Mouse (Mus musculus): ENCODE results near the gene Zcchc24. TPM values are rescaled to one million over a fixed set of nuclear protein-coding genes. Genes with fewer than 3 reads are reported as not detected.
A peak's percentile ranks its signal among the peaks of the same experiment; 100 is the strongest.

Zcchc24 gene
- polyA plus RNA-seq, 1 experiment from 2014 or later, result 35.4 TPM

- Histone ChIP-seq H3K27ac (no peak overlapping the region), H3K4me1 (peaks cover 5% of the 10 kb centered on the region), H3K4me2 (no peak overlapping the region), H3K4me3 (no peak overlapping the region), H3K27me3 (no peaks in the 10 kb centered on the region), H3K9me3 (no peaks in the 10 kb centered on the region), H3K36me3 (no peaks in the 10 kb centered on the region), H3K9ac (no peak overlapping the region)
- WGBS, result 74% methylated on average over 10 of the region's 10 CpGs
- no peak for ATAC-seq (ENCODE audit: insufficient number of reproducible peaks, low FRiP score, low TSS enrichment, low read depth)
Observed at GRCm38 (mm10) chr14:25686983-25687901, 81.6 kb downstream of the Zcchc24 start.

DNA sequence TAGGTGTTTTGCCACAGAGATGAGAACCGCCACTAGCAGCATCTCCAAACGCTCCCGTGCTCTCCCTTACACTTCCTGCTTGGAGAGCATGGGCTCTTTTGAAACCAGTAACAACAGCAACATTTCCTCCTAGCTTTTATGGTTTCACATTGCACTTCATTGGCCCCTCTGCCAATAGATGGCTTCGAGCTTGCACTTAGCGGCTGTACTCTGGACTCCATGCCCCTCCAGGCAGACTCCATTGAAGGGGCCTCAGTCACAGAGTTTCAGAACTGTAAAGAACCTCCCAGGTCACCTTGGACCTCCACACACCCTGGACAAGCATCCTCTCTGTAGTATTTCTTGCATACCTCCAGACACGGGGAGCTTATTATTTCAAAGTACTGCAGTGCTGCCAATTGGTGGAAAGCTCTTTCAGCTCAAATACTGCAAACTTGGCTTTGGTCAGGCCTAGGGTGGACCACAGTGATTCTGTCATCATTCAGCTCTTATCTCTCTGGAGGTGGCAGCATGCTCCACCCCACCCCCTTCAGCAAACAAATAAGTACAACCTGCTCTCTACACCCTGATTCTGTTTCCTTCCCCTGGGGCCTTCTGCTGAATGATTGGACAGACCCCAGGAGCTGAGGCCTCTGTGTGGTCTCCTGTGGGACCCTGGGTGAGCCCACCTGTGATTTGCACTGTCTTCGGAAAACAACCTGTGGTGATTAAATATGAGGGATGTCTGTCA lies 82.5 kb downstream of the Zcchc24 start:
- H3K4me3 ChIP-seq, result no peak overlapping the region
- no peaks in the 10 kb centered on the region for H3K27me3 ChIP-seq

DNA sequence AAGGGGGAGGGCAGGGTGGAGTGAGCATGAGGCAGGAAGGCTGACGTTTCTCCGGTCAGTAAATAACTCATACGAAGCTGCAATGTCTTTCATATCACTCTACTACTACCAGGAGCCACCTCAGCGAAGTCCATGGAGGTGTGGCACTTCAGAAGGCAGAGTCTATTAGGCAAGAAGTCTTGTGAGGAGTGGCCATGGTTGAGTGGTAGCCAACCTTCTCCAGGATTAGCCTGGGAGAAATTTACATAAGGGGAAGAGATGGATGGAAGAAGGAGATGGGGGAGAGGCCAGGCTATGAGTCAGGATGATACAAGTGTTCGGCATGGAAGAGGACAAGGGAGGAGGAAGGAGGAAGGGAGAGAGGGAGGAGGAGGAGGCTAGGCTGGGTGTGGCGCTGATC lies 86.8 kb downstream of the Zcchc24 start:
- H3K27ac ChIP-seq, result no peak overlapping the region
- no peak overlapping the region for H3K9ac ChIP-seq
- H3K36me3 ChIP-seq, result no peaks in the 10 kb centered on the region
- H3K9me3 ChIP-seq, result no peaks in the 10 kb centered on the region
- no peak overlapping the region for H3K4me2 ChIP-seq
- no peaks in the 10 kb centered on the region for H3K27me3 ChIP-seq
- H3K4me3 ChIP-seq, result no peak overlapping the region
- no peak for ATAC-seq (ENCODE audit: insufficient number of reproducible peaks, low FRiP score, low TSS enrichment, low read depth)
- H3K4me1 ChIP-seq, result peaks cover 5% of the 10 kb centered on the region
- WGBS, result 79% methylated on average over 6 of the region's 6 CpGs

More for the DNA sequence above, 82.5 kb downstream of the Zcchc24 start:
- H3K9ac ChIP-seq, result no peak overlapping the region
- WGBS, result 52% methylated on average over 7 of the region's 7 CpGs
- H3K36me3 ChIP-seq, result no peaks in the 10 kb centered on the region
- H3K4me2 ChIP-seq, result no peak overlapping the region
- H3K27ac ChIP-seq, result no peak overlapping the region; the same call in 1 of the 2 replicates
- peaks cover 5% of the 10 kb centered on the region for H3K4me1 ChIP-seq
- no peaks in the 10 kb centered on the region for H3K9me3 ChIP-seq
- no peak for ATAC-seq (ENCODE audit: insufficient number of reproducible peaks, low FRiP score, low TSS enrichment, low read depth)

DNA sequence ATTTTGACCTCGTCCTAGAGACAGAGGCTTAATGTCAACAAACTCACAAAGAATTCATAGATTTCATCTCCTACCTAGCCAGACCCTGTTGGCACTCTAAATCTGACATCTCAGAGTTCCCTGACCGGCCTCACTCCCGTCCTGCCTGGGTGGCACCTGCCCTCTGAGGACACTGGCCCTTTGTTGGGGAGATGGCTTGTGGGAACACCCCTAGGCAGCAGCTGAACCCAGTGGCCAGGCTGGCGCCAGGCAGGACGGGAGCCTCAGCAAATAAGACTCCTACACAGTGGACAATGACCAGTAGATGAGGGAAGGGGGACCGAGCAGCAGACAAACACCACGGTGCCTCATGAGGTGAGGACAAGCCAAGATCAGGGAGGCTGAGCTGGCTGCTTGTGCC lies 89.2 kb downstream of the Zcchc24 start:
- Histone ChIP-seq H3K4me3 (no peak overlapping the region), H3K27me3 (no peaks in the 10 kb centered on the region), H3K4me2 (no peak overlapping the region), H3K9me3 (no peaks in the 10 kb centered on the region), H3K27ac (no peak overlapping the region), H3K9ac (no peak overlapping the region), H3K36me3 (no peaks in the 10 kb centered on the region), H3K4me1 (no peaks in the 10 kb centered on the region)
- WGBS, result 64% methylated on average over 7 of the region's 7 CpGs
- 0 out of 2 replicates have a peak, but pooled peaks have one; percentile 52 for ATAC-seq (ENCODE audit: insufficient number of reproducible peaks, low FRiP score, low TSS enrichment, low read depth)

DNA sequence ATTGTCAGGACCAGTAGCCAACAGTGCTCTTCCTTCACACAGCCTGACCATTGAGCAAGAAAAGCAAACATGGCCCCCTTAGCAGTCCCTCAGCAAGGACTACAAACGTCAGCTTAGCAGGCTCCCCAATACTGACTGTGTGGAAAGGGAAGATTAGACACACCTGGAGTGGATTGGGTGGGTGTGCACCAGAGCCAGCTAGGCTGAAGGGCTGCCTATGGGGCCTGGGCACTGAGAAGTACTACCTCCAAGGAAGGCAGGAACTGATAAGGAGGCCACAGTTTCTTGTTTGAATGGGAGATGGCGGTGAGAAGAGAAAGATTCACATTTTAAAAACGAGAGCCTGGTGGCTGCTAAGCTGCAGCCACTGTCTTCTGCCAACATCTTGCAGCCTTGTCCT lies 101.3 kb downstream of the Zcchc24 start:
- H3K27ac ChIP-seq, result no peak overlapping the region
- peaks cover 53% of the 10 kb centered on the region for H3K36me3 ChIP-seq
- H3K9ac ChIP-seq, result no peak overlapping the region
- no peak for ATAC-seq (ENCODE audit: insufficient number of reproducible peaks, low FRiP score, low TSS enrichment, low read depth)
- no peaks in the 10 kb centered on the region for H3K4me1 ChIP-seq
- H3K9me3 ChIP-seq, result no peaks in the 10 kb centered on the region
- no peak overlapping the region for H3K4me3 ChIP-seq
- H3K4me2 ChIP-seq, result no peak overlapping the region
- no peaks in the 10 kb centered on the region for H3K27me3 ChIP-seq
- 81% methylated on average over 3 of the region's 3 CpGs for WGBS

DNA sequence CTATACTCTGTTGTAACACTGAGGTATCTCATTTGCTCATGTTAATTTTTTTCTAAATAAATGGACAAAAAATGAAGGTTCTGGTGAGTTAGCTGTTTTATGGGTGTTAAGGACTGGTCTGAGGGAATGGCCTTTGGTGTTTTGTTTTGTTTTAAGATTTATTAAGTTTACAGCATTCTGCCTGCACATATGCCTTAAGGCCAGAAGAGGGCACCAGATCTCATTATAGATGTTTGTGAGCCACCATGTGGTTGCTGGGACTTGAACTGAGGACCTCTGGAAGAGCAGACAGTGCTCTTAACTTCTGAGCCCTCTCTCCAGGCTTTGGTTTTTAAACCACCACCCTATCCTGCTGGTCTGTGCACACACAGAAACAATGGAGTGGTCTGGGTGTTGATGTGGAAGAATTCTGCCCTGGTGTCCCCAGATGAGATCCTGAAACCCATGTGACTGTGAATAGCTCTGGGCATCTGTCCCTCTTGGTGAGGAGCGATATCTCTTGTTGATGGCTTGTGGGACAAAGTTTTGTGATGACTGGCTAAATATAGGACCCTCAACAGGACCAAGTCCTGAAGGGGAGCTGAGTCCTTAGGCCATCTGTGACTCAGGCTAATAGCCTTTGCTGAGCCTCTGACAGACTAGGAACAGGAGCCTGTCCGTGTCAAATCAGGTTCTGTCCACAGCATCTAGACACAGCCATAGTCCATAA lies 102.0 kb downstream of the Zcchc24 start:
- H3K9me3 ChIP-seq, result no peaks in the 10 kb centered on the region
- H3K27ac ChIP-seq, result 0 out of 2 replicates have a peak overlapping the region, but pooled peaks have one; percentile 0
- peaks cover 60% of the 10 kb centered on the region for H3K36me3 ChIP-seq

GRCm38 (mm10) chr14:25665314-25665970 lies 103.4 kb downstream of the Zcchc24 start:
- Histone ChIP-seq H3K9ac (no peak overlapping the region), H3K36me3 (peaks cover 74% of the 10 kb centered on the region), H3K4me3 (no peak overlapping the region), H3K4me1 (no peaks in the 10 kb centered on the region), H3K27me3 (no peaks in the 10 kb centered on the region), H3K4me2 (no peak overlapping the region), H3K27ac (peak overlapping the region; percentile 57; the same call in 1 of the 2 replicates), H3K9me3 (no peaks in the 10 kb centered on the region)
- 71% methylated on average over 19 of the region's 19 CpGs for WGBS
- no peak for ATAC-seq (ENCODE audit: insufficient number of reproducible peaks, low FRiP score, low TSS enrichment, low read depth)

More for the DNA sequence above, 102.0 kb downstream of the Zcchc24 start:
- H3K9ac ChIP-seq, result no peak overlapping the region
- H3K4me3 ChIP-seq, result no peak overlapping the region
- no peak for ATAC-seq (ENCODE audit: insufficient number of reproducible peaks, low FRiP score, low TSS enrichment, low read depth)
- H3K27me3 ChIP-seq, result no peaks in the 10 kb centered on the region
- H3K4me2 ChIP-seq, result no peak overlapping the region
- WGBS, result 77% methylated on average over 2 of the region's 2 CpGs
- no peaks in the 10 kb centered on the region for H3K4me1 ChIP-seq

GRCm38 (mm10) chr14:25664310-25664695 lies 104.5 kb downstream of the Zcchc24 start:
- H3K36me3 ChIP-seq, result peaks cover 85% of the 10 kb centered on the region
- H3K4me2 ChIP-seq, result no peak overlapping the region
- no peak overlapping the region for H3K9ac ChIP-seq
- no peaks in the 10 kb centered on the region for H3K9me3 ChIP-seq
- no peak overlapping the region for H3K4me3 ChIP-seq
- 0 out of 2 replicates have a peak overlapping the region, but pooled peaks have one; percentile 2 for H3K27ac ChIP-seq
- ATAC-seq (ENCODE audit: insufficient number of reproducible peaks, low FRiP score, low TSS enrichment, low read depth), result no peak
- H3K27me3 ChIP-seq, result no peaks in the 10 kb centered on the region
- WGBS, result 79% methylated on average over 7 of the region's 7 CpGs
- H3K4me1 ChIP-seq, result no peaks in the 10 kb centered on the region

DNA sequence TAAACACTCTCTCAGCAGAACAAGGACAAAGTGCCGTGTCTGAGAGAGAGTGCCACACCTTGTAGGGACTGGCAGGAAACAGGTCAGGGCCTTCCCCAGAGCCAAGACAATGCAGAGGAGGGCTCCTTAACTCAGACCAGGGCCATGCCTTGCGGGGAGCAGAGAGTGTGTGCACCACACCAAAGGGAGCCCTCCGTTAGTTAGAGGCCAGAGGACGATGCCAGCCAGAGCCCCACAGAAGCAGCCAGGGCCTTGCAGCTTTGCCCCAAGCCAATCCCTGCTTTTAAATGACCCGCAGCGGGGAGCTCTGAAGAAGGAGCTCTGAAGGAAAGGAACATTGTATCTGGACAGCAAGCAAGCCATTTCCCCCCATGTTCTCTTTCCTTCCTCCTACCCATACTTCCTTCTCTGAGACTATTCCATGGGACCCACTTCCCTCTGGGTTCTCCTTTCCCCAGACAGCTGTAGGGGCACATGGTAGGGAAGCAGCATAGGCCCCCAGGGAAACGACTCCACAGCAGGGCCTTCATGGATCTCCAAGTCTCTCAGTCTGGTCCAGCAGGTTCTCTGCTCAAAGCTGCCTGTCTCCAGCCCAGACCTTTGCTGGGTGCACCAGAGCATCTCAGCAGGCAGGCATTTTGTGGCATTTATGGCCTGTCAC lies 105.1 kb downstream of the Zcchc24 start:
- no peak overlapping the region for H3K4me3 ChIP-seq
- peaks cover 86% of the 10 kb centered on the region for H3K36me3 ChIP-seq
- H3K4me1 ChIP-seq, result no peaks in the 10 kb centered on the region
- H3K27me3 ChIP-seq, result no peaks in the 10 kb centered on the region
- H3K27ac ChIP-seq, result peak overlapping the region; percentile 2; the same call in 1 of the 2 replicates
- no peak for ATAC-seq (ENCODE audit: insufficient number of reproducible peaks, low FRiP score, low TSS enrichment, low read depth)
- H3K9ac ChIP-seq, result no peak overlapping the region
- no peak overlapping the region for H3K4me2 ChIP-seq
- 84% methylated on average over 7 of the region's 7 CpGs for WGBS
- H3K9me3 ChIP-seq, result no peaks in the 10 kb centered on the region

Data from limb, embryonic 15.5 days (tissue).